ENCODE assay signal across 8 mouse cellular contexts in genomic region chr5:125267150-125267961, GRCm38 (mm10).
A peak's percentile ranks its signal among the peaks of the same experiment; 100 is the strongest.
DNase-seq lines count a peak whose midpoint lies in the region; ATAC-seq and TF ChIP-seq lines count a peak whose summit lies in the region.

No protein-coding gene starts in this region.

- H3K4me2 ChIP-seq in forebrain, postnatal 0 days (ENCODE audit: low read depth), result peak overlapping the region; percentile 46
- H3K4me2 ChIP-seq in hindbrain, embryonic 13.5 days, result peak overlapping the region; percentile 43
- H3K4me2 ChIP-seq in limb, embryonic 12.5 days, result peak overlapping the region; percentile 33
- H3K4me2 ChIP-seq in midbrain, embryonic 14.5 days (ENCODE audit: low read length), result peak overlapping the region; percentile 45

- ATAC-seq in forebrain, postnatal 0 days, result peak; percentile 37
- ATAC-seq in hindbrain, embryonic 13.5 days (ENCODE audit: low FRiP score), result peak; percentile 27
- ATAC-seq in limb, embryonic 12.5 days (ENCODE audit: insufficient number of reproducible peaks, insufficient read depth, low FRiP score, low TSS enrichment, low read depth), result no peak
- peak; percentile 19; the same call in 1 of the 2 replicates for ATAC-seq in midbrain, embryonic 14.5 days (ENCODE audit: low FRiP score, low TSS enrichment)
- no peak for ATAC-seq in megakaryocyte, adult 5-6 weeks (ENCODE audit: poor library complexity, severe bottlenecking)

- 14% methylated on average over 35 of the region's 35 CpGs for WGBS in forebrain, postnatal 0 days
- WGBS in hindbrain, embryonic 13.5 days, result 16% methylated on average over 35 of the region's 35 CpGs
- 53% methylated on average over 35 of the region's 35 CpGs for whole genome bisulfite sequencing in limb, embryonic 12.5 days
- 13% methylated on average over 35 of the region's 35 CpGs for WGBS in midbrain, embryonic 14.5 days

- H3K36me3 ChIP-seq in forebrain, postnatal 0 days (ENCODE audit: insufficient read depth), result no peaks in the 10 kb centered on the region
- no peaks in the 10 kb centered on the region for H3K36me3 ChIP-seq in hindbrain, embryonic 13.5 days
- H3K36me3 ChIP-seq in limb, embryonic 12.5 days, result no peaks in the 10 kb centered on the region
- no peaks in the 10 kb centered on the region for H3K36me3 ChIP-seq in midbrain, embryonic 14.5 days (ENCODE audit: control insufficient read depth, insufficient read depth, low read length)

- peak overlapping the region; percentile 21 for H3K4me3 ChIP-seq in forebrain, postnatal 0 days (ENCODE audit: low read depth, low read length)
- peak overlapping the region; percentile 19; the same call in 1 of the 2 replicates for H3K4me3 ChIP-seq in hindbrain, embryonic 13.5 days
- no peak overlapping the region for H3K4me3 ChIP-seq in limb, embryonic 12.5 days (replicated peaks)
- H3K4me3 ChIP-seq in midbrain, embryonic 14.5 days (replicated peaks; ENCODE audit: low read depth, low read length), result peak overlapping the region; percentile 20; the same call in 1 of the 2 replicates

- peak overlapping the region; percentile 31 for H3K9ac ChIP-seq in forebrain, postnatal 0 days
- peak overlapping the region; percentile 63; the same call in 1 of the 2 replicates for H3K9ac ChIP-seq in hindbrain, embryonic 13.5 days
- H3K9ac ChIP-seq in limb, embryonic 12.5 days (replicated peaks), result no peak overlapping the region
- peak overlapping the region; percentile 42; the same call in 1 of the 2 replicates for H3K9ac ChIP-seq in midbrain, embryonic 14.5 days (replicated peaks; ENCODE audit: low read length)

- no peaks in the 10 kb centered on the region for H3K27me3 ChIP-seq in forebrain, postnatal 0 days (ENCODE audit: insufficient read depth, low read length)
- no peaks in the 10 kb centered on the region for H3K27me3 ChIP-seq in hindbrain, embryonic 13.5 days
- H3K27me3 ChIP-seq in limb, embryonic 12.5 days, result no peaks in the 10 kb centered on the region; the same call in 1 of the 2 replicates
- H3K27me3 ChIP-seq in midbrain, embryonic 14.5 days (ENCODE audit: control insufficient read depth, insufficient read depth, low read length), result no peaks in the 10 kb centered on the region

- peaks cover 13% of the 10 kb centered on the region for H3K4me1 ChIP-seq in forebrain, postnatal 0 days (ENCODE audit: insufficient read depth)
- H3K4me1 ChIP-seq in hindbrain, embryonic 13.5 days (replicated peaks), result peaks cover 66% of the 10 kb centered on the region
- peaks cover 35% of the 10 kb centered on the region for H3K4me1 ChIP-seq in limb, embryonic 12.5 days (replicated peaks)
- H3K4me1 ChIP-seq in midbrain, embryonic 14.5 days (ENCODE audit: control insufficient read depth, insufficient read depth, low read length), result peaks cover 16% of the 10 kb centered on the region

- TF ChIP-seq CTCF in forebrain, postnatal 0 days (IDR thresholded peaks at IDR 0.05; ENCODE audit: low read depth), result no peak

- H3K27ac ChIP-seq in forebrain, postnatal 0 days (ENCODE audit: low read depth, low read length), result peak overlapping the region; percentile 67
- H3K27ac ChIP-seq in hindbrain, embryonic 13.5 days, result peak overlapping the region; percentile 95
- H3K27ac ChIP-seq in limb, embryonic 12.5 days, result no peak overlapping the region
- peak overlapping the region; percentile 82 for H3K27ac ChIP-seq in midbrain, embryonic 14.5 days (replicated peaks; ENCODE audit: low read depth, low read length)

- no peaks in the 10 kb centered on the region for H3K9me3 ChIP-seq in forebrain, postnatal 0 days (ENCODE audit: low read length)
- H3K9me3 ChIP-seq in hindbrain, embryonic 13.5 days, result no peaks in the 10 kb centered on the region
- no peaks in the 10 kb centered on the region for H3K9me3 ChIP-seq in limb, embryonic 12.5 days
- no peaks in the 10 kb centered on the region for H3K9me3 ChIP-seq in midbrain, embryonic 14.5 days (ENCODE audit: control insufficient read depth, low read length)

- DNase-seq in retina, postnatal 1 day, result peak; percentile 85
- DNase-seq in retina, embryonic 14.5 days (ENCODE audit: low spot score), result no peak
- DNase-seq in forebrain, postnatal 0 days, result peak; percentile 71
- DNase-seq in midbrain, embryonic 14.5 days, result peak; percentile 74
- no peak for DNase-seq in spleen, postnatal 10 days (ENCODE audit: low spot score in 2 of 2)

Comparison
In these comparisons a context has a peak if more than half of its experiments do, and no peak if none do; other contexts are left out.
1. DNase-seq: peak in retina, postnatal 1 day (single experiment), forebrain, postnatal 0 days (single experiment) and midbrain, embryonic 14.5 days (single experiment); none in retina, embryonic 14.5 days (single experiment) and spleen, postnatal 10 days (0 of 2).
2. ATAC-seq: peak in forebrain, postnatal 0 days (single experiment), hindbrain, embryonic 13.5 days (single experiment) and midbrain, embryonic 14.5 days (single experiment); none in limb, embryonic 12.5 days (single experiment) and megakaryocyte, adult 5-6 weeks (single experiment).
3. Peak in every context shown above with its lines, with median percentiles within 50 percentile points of each other: H3K4me2 ChIP-seq.